Mouse (Mus musculus): ENCODE measurements around the gene Cpsf6.

- TF ChIP-seq CTCF (IDR thresholded peaks at IDR 0.05; ENCODE audit: insufficient read depth, low read depth, low read length), result no peak
- TF ChIP-seq POLR2A (IDR thresholded peaks at IDR 0.05; ENCODE audit: insufficient read depth, low read depth, low read length), result no peak
These were observed 28.0 kb upstream of the Cpsf6 start for GRCm38 (mm10) chr10:117407734-117408288.
